Mouse (Mus musculus): ENCODE measurements around the gene Mthfd1l.

GRCm38 (mm10) chr10:3946871-3947270 lies 26.0 kb upstream of the Mthfd1l start:
- TF ChIP-seq POLR2A (IDR thresholded peaks at IDR 0.05; ENCODE audit: insufficient read depth, low read length) = no peak
- no peak for TF ChIP-seq CTCF (IDR thresholded peaks at IDR 0.05; ENCODE audit: low read depth, low read length)
